Mouse (Mus musculus) lung, postnatal 25 days (tissue): ENCODE measurements around the gene Etnk2.

Experiments
- DNase-seq: peaks from one replicate; pipeline ENCODE4 v3.0.0; 2022; ENCODE audit warnings: low spot score

Etnk2 gene

GRCm38 (mm10) chr1:133382552-133383155 is 19.3 kb downstream of the Etnk2 start:
- DNase-seq, result no peak

GRCm38 (mm10) chr1:133383157-133383783 is 19.9 kb downstream of the Etnk2 start:
- no peak for DNase-seq

GRCm38 (mm10) chr1:133385506-133385905 is 22.1 kb downstream of the Etnk2 start:
- peak; percentile 81 for DNase-seq

GRCm38 (mm10) chr1:133386209-133386608 is 22.8 kb downstream of the Etnk2 start:
- DNase-seq, result no peak

- DNase-seq, result no peak
Observed at GRCm38 (mm10) chr1:133387539-133388268, 24.3 kb downstream of the Etnk2 start.

GRCm38 (mm10) chr1:133394702-133395101 is 31.3 kb downstream of the Etnk2 start:
- DNase-seq, result no peak

- DNase-seq, result no peak
Observed at GRCm38 (mm10) chr1:133396693-133397092, 33.3 kb downstream of the Etnk2 start.

- DNase-seq, result no peak
Observed at GRCm38 (mm10) chr1:133397094-133397482, 33.7 kb downstream of the Etnk2 start.

GRCm38 (mm10) chr1:133397483-133398237 is 34.3 kb downstream of the Etnk2 start:
- peak; percentile 43 for DNase-seq

GRCm38 (mm10) chr1:133400014-133400725 is 36.8 kb downstream of the Etnk2 start:
- DNase-seq, result peak; percentile 88

GRCm38 (mm10) chr1:133404005-133404404 is 40.6 kb downstream of the Etnk2 start:
- DNase-seq, result no peak

GRCm38 (mm10) chr1:133406614-133407013 is 43.2 kb downstream of the Etnk2 start:
- no peak for DNase-seq

GRCm38 (mm10) chr1:133407436-133407835 is 44.1 kb downstream of the Etnk2 start:
- peak; percentile 56 for DNase-seq

GRCm38 (mm10) chr1:133408321-133408720 is 44.9 kb downstream of the Etnk2 start:
- no peak for DNase-seq

- no peak for DNase-seq
Observed at GRCm38 (mm10) chr1:133408880-133409516, 45.6 kb downstream of the Etnk2 start.

- no peak for DNase-seq
Observed at GRCm38 (mm10) chr1:133409786-133410185, 46.4 kb downstream of the Etnk2 start.

GRCm38 (mm10) chr1:133411506-133412147 is 48.3 kb downstream of the Etnk2 start:
- no peak for DNase-seq

- peak; percentile 81 for DNase-seq
Observed at GRCm38 (mm10) chr1:133412941-133413340, 49.6 kb downstream of the Etnk2 start.

- DNase-seq, result no peak
Observed at GRCm38 (mm10) chr1:133415086-133415485, 51.7 kb downstream of the Etnk2 start.

GRCm38 (mm10) chr1:133415505-133415904 is 52.1 kb downstream of the Etnk2 start:
- no peak for DNase-seq

GRCm38 (mm10) chr1:133416472-133416871 is 53.1 kb downstream of the Etnk2 start:
- no peak for DNase-seq
